Mouse (Mus musculus): ENCODE measurements around the gene Gm15140. TPM values are rescaled to one million over a fixed set of nuclear protein-coding genes. Genes with fewer than 3 reads are reported as not detected.
"Not testable (repeated sequence)": the region's sequence is repeated elsewhere in the genome, so short reads cannot be mapped to it uniquely, and the experiment has no call there.

Gene Gm15140
- polyA plus RNA-seq (2015; fragmentation: Nextera tagmentation; extraction: Ambion mirVana): not detected in 2 replicates

DNA sequence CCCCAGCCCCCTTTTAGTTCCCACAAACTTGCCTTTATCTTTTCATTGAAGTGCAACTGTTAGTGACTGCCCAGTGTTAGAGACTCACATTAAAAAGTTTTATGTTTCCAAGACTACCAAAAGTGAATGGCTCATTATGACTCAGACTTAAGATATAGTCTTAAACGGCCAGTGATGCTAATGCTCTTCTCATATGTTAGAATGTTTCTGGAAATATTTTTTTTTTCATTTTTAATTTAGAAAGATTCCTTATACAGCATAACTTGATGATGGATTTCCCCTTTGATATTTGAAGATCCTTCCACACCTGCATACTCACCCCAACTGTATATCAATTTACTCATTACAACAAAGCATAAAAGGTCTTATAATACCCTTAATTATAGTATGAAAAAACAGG lies at the start of gene Gm15140:
Gene Gm15140, minus strand, starts transcription at position 101 of the 400 bp plus-strand sequence.
- not testable (repeated sequence) for H3K27me3 ChIP-seq (replicated peaks); H3K4me2 ChIP-seq; H3K36me3 ChIP-seq (replicated peaks); H3K27ac ChIP-seq; H3K9ac ChIP-seq; H3K9me3 ChIP-seq; H3K4me3 ChIP-seq; H3K4me1 ChIP-seq; ATAC-seq (replicated peaks)
- 59% methylated on average over 1 of the region's 1 CpGs for WGBS

Other genes with a start within 250 kb of the Gm15140 start
- gene Samt1, start 108.0 kb downstream of the Gm15140 start, polyA plus RNA-seq (2015; fragmentation: Nextera tagmentation; extraction: Ambion mirVana): not detected in 2 replicates
- not detected in 2 replicates for gene 4921511M17Rik, start 86.9 kb downstream of the Gm15140 start, polyA plus RNA-seq (2015; fragmentation: Nextera tagmentation; extraction: Ambion mirVana)
- gene Gm10057, start 65.6 kb downstream of the Gm15140 start, polyA plus RNA-seq (2015; fragmentation: Nextera tagmentation; extraction: Ambion mirVana): not detected in 2 replicates
- not detected in 2 replicates for gene 4930524N10Rik, start 222.7 kb upstream of the Gm15140 start, polyA plus RNA-seq (2015; fragmentation: Nextera tagmentation; extraction: Ambion mirVana)

All from midbrain, embryonic 15.5 days (tissue).